Mouse (Mus musculus): ENCODE results near the gene Rhoj.
"Not testable (repeated sequence)": the region's sequence is repeated elsewhere in the genome, so short reads cannot be mapped to it uniquely, and the experiment has no call there.

Rhoj gene

DNA sequence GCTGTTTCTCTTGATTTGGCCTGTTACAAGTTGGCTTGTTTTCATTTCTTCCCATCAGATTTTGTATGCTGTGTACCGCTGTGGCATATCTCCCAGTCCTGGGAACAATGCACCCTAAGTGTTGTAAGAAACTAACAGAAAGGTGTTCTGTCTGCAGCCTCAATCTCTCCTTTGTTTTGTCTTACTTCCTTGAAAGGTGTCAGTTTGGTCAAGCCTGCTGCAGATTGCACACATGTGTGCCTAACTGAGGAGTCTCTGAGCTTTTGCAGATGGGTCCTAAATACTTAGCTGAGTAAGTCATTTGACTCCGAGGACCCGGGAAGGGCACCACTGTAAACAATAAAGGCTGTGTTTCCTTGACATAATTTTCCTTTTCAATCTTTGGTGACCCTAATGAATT lies 88.5 kb downstream of the Rhoj start:
- DNase-seq: no peak

DNA sequence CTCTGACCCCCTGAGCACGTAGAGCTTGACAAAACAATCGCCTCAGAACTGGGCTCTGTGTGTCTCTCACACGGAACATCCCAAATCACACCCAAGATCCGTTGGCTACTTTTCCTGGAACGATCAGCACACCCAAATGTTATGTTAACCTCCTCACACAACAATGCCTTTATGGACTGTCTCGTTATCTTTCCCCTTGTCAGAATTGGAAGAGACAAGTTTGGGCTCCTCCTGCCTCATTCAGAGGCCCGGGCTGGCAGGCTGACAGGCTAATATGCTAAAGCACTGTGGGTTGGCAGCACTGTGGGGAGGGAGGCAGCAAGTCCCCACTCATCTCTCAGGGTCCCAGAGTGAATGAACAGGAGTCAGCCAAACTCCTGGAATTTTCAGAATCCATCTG lies 89.0 kb downstream of the Rhoj start:
- DNase-seq: no peak

DNA sequence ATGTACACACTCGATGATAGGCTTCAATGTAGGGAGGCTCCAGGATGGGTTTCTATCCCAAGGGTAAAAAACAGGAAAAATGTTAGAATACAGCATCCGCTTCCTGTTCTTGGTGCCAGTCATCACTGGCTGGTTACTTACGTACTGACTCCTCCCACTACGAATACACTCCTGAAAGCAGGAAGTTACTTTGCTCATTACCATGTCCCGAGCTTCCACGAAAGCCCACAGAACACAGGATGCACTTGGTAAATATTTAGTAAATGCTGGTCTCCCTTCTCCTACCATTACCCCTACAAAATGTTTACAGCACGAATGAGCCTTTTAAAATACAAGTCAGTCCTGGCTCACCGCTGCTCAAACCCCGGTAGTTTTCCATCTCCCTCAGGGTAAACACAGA lies 104.8 kb downstream of the Rhoj start:
- no peak for DNase-seq

DNA sequence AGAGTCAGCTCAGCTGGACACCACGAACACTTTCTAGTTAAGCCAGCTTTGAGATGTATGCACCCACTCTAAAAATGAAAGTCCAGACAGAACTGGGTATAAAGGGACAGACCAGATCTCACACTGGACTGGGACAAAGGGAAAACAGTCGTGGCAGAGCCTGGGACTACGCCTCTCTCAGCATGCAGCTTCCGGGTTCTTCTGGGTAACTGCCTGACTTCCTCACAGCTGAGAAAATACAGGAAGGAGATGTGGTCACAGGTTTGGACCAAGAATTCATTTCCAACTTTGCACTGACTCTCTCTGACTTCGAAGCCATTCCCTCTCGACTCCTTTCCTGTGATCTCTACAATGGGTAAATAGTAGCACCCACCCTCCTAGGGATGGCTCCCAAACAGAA lies 106.9 kb downstream of the Rhoj start:
- no peak for DNase-seq

DNA sequence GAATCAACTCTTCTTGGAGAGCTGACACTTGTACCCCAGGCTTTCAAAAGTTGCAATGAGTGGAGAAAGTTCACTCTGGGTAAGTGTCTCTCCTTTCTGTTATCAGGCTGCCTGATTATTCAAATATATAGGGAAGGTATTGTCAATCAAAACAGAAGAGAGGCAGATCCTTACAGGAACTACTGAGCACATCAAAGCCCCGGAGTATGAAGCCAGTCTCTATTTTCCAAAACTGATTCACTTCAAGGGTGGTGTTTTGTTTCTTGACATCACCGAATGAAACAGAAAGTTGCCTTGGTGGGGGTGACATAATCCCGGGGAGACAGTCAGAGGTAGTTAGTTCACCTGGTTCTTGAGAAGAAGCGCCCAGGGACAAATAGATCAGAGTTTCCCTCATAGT lies 108.6 kb downstream of the Rhoj start, which contains the start of gene Gphb5:
Gphb5 (minus strand) TSS at position 101 of the 400 bp plus-strand sequence.
- DNase-seq: no peak

DNA sequence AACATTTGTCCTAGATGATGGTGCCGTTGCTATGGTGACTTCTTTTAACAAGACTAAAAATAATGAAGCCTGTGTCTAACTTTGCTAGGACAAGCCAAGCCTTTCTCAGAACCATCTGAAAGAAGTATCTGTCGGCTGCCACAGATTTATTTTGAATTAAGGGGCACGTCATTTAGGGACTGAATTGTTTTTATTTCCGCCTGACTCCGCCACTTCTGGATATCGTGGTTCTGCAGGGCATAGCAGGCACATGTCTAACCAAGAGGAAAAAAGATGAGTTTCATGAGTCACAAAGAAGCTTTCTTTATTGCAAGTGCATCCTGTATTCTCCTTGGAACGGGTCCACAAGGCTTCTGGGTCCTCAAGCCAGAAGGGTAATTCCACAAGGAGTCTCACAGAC lies 116.2 kb downstream of the Rhoj start:
- no peak for DNase-seq

DNA sequence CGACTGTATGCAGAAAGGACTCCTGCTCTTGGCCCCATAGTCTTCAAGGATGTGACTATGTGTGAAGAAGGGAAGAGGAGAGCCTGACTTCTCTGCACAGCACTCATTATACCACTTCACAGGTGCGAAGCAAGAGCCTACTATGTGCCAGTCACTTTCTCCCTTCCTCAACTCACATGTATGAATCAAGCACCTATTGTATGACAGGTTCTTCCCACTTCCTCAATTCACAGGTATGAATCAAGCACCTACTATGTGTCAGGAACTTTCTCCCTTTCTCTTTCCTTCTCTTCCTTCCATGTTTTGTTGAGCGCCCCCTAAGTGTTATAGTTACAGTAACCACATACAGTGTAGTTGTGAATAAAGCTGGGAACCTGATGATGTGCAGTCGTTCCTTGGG lies 116.7 kb downstream of the Rhoj start:
- DNase-seq: no peak

DNA sequence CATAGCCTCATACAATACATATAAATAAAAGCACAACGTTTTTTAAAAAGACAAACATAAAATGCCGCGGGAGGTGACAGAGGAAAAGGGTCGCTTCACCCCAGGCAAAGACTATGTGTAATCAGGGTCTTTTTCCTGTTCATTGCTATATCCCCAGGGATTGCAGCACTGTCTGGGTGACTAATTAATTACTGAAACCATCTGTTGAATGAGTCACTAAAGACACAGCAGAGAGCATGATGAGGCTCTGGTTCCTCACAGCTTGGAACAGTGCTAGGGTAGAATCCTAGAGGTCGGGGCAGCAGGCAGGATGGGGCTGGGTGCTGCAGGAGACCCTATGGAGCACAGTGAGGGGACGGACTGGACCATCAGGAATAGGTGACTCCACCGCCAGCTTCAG lies 117.8 kb downstream of the Rhoj start:
- DNase-seq: no peak

- DNase-seq: no peak
Observed at GRCm38 (mm10) chr12:75428719-75429118, 120.6 kb downstream of the Rhoj start.

- no peak for DNase-seq
Observed at GRCm38 (mm10) chr12:75429685-75430396, 121.7 kb downstream of the Rhoj start.

GRCm38 (mm10) chr12:75432400-75432799 lies 124.3 kb downstream of the Rhoj start:
- not testable (repeated sequence) for DNase-seq

- no peak for DNase-seq
Observed at GRCm38 (mm10) chr12:75446245-75446644, 138.1 kb downstream of the Rhoj start.

GRCm38 (mm10) chr12:75448921-75449320 lies 140.8 kb downstream of the Rhoj start:
- no peak for DNase-seq

GRCm38 (mm10) chr12:75449475-75449966 lies 141.4 kb downstream of the Rhoj start:
- no peak for DNase-seq

GRCm38 (mm10) chr12:75450011-75450410 lies 141.9 kb downstream of the Rhoj start:
- DNase-seq: no peak

DNA sequence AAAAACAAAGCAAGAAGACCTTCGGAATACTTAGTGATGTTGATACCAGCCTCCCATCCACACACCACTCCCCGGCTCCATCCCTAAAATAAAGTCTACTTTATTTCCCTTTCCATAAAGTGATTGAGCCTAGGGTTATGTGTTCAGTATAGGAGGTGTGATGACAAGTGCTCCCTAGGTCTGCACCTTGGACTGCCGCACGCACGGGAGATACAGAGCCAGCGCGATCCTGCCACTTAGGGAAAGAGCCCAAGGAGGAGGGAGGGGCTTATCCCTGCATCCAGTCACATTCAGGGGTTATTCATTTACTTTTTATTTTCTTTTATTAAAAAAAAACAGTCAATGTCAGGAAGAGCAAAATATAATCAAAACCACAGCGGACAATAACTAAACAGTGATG lies 142.5 kb downstream of the Rhoj start:
- DNase-seq: no peak
